Mouse (Mus musculus): Measurements from ENCODE around the gene Vegfa.

DNA sequence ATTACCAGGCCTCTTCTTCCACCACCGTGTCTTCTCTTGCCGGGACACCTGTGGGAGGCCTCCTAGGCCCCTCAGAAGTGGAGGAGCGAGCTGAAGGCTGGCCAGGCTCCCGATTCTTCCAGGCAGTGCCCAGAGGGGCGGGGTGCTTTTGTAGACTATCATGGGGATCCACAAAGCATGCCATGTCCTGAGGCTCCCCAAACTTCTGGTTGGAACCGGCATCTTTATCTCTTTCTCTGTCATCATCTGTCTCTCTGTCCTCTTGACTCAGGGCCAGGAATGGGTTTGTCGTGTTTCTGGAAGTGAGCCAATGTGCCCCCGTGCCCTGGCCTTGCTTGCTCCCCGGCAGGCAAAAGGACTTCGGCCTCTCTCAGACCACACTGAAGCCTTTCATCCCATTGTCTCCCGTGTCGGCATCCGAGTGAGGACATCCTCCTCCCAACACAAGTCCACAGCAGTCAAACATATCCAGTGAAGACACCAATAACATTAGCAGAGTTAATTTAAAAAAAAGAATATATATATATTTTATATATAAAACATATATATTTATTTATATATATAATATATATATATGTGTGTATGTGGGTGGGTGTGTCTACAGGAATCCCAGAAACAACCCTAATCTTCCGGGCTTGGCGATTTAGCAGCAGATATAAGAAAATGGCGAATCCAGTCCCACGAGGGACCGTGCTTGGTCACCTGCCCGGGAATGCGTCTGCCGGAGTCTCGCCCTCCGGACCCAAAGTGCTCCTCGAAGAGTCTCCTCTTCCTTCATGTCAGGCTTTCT, 14.0 kb downstream of the Vegfa start:
- TF ChIP-seq CTCF (IDR thresholded peaks at IDR 0.05; ENCODE audit: low read depth, low read length) = no peak
- no peak for TF ChIP-seq POLR2A (IDR thresholded peaks at IDR 0.05; ENCODE audit: extremely low read depth, insufficient read depth, low read length)

Data from liver, adult 2 months (tissue).